Mouse (Mus musculus): Measurements from ENCODE around the gene Golga7b.

Golga7b gene

GRCm38 (mm10) chr19:42255438-42255783 is 8.0 kb downstream of the Golga7b start:
- DNase-seq: peak in 1 of 2 experiments; percentile 11

GRCm38 (mm10) chr19:42255784-42256610 is 8.6 kb downstream of the Golga7b start:
- peak; percentile 98 to 99 for DNase-seq

DNA sequence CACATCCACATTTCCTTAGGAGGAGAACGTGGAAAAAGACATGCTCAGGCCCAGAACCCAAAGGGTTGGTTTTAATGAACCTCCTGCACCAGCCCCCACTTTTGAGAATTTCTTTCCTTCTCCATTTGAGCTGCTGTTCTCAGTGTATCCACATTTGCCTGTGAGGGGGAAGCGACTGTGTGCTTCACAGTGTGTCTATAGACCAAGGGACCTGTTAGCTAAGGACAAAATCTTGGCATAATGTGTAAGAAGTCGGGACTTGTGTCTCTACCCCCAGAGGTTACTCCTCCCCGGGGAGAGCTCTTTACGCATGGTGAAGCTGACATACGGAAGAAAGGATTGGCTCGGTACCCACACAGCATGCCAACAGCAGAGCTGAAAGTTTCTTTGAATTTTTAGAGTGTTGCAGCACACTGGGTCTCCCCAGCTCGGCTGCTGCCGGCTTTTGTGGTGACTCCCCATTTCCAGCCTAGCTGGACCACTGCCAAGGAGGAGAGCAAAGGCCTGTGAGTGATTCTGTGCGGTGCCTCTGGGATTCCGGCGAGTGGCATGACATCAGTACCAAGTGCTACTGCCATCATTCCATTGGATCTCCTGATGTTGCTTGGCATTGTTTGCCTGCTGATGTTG is 9.4 kb downstream of the Golga7b start:
- DNase-seq: no peak

DNA sequence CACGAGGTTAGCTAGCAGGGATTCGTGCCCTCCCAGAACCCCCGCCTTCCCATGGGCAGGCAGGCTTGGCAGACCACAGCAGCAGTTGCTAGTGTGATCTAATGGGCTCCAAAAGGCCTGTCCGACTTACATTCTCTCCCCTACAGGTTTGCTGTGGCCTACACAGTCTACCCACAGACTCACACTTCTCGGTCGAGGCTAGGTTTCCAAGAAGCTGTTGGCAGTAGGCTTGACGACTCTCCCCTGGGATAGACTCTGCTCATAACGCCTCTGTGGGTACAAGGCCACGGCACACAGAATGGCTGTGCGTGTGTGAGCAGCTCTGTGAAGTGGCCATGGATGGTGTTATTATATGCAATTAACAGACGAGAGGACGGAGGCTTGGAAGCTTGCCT is 9.9 kb downstream of the Golga7b start:
- no peak for DNase-seq

DNA sequence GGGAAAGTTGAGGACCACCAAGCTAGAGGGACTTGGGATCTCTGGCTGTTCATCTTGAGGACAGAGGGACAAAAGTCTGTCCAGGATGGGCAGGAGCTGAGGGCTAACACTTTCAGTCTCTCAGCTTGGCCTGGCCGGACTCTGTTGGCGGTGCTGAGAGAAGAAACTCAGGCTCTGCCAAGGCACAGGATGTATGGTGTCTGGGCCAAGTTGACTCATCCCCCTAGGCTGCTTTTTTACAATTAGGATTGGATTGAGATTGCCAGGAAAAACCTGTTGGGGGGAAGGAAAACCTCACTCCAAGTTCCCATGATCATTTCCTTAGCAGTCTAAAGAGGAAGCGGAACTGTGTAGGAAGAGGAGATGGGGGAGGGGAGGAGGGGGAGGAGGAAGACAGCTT is 10.7 kb downstream of the Golga7b start:
- no peak for DNase-seq

GRCm38 (mm10) chr19:42258596-42258995 is 11.2 kb downstream of the Golga7b start:
- DNase-seq: no peak

- no peak for DNase-seq
Measured at GRCm38 (mm10) chr19:42260486-42260885, 13.1 kb downstream of the Golga7b start.

GRCm38 (mm10) chr19:42263524-42263923 is 16.1 kb downstream of the Golga7b start:
- DNase-seq: no peak

DNA sequence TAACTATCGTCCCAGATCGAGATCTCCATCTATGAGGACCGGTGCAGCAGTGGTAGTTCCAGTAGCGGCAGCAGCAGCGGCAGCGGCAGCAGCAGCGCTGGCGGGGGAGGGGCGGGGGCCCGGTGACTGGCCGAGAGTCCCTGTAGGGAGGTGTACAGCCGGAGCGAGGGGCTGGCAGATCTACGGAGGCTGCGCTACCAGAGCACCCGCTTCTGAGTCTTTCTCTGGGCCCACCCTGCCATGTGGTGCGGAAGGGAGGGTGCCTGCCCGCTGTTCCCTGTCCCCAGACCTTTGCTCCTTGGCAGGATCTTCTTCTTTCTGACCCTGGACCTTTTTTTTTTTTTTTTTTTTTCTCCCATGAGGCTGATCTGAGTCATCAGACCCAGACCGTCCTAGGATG is 21.0 kb downstream of the Golga7b start:
- peak; percentile 51 to 64 for DNase-seq

DNA sequence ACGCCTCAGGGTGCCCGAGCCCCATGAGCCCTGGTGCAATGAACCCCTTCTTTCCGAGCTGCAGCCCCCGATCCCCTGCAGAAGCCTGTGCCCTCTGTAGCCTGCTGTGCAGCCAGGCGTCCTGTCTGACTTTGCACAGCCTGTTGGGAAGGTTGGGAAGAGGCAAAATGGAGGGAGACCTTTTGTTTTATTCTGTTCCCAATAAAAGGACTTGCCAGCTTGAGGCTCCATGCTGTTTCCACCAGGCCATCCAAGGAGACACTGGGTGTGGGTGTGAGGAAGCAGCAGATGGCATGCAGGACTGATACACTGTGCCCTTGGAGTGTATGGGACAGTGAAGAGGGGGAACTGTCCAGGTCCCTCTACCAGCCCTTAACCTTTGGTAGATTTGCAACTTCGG is 22.7 kb downstream of the Golga7b start:
- no peak for DNase-seq

DNA sequence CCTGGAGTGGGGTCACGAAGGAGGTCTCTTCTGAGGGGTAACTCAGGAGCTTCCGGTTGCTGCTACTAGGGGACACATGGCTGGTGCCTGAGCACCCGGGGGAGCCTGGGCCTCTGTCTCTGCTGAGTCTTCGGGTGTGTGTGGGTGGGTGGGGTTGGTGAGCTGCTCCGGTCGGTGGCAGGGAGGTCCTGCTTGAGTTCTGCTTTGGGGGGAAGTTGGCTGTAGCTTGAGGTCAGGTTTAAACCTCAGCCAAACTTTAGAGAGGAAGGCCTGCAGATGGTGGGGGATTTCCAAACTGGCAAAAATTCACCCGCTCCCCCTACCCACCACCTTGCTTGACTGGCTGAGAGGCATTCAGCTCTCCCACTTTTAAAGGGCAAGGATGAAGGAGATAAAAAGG is 23.8 kb downstream of the Golga7b start:
- DNase-seq: no peak

DNA sequence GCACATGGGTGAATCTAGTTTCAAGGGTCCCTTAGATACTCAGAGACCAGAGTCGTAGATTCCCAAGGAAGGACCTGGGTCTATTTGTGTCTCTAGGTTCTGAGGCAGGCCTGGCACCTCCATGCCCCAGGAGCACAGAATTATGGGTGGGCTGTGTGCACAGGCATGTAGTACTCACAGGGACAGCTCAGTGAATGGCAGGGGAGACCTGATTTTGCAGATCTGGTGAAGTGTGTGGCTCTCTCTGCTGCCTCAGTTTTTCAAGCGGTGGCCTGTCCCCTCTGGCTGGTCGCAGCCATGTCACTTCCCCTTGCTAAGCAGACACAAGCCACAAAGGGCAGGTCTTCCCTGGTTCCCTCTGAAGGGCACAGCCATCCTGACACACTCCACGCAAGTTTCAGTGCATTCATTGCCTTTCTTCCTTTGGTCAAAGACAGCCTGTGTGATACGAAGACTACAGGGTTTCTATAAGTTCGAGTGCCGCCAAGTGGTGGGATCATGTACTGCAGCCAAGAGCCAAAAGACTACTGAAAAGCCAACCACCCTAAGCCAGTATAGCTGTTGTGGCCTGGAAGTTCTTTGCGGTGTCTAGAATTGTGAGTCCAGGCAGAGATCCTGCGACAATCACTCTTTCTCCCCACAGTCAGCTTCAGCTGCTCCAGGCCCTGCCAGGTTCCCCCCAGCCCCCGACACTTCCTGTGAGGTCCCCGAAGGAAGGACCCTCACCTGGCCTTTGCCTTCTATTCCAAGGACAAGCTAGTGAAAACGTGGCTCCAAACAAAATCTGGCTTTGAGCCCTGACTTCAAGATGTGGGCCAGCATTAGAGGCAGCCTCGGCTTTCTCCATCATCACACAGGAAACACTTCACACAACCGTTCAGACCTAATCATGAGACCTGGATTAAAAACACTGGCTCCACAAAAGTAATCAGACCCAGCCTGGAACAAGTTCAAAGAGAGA is 24.9 kb downstream of the Golga7b start:
- peak; percentile 87 to 88 for DNase-seq

GRCm38 (mm10) chr19:42277288-42277687 is 29.9 kb downstream of the Golga7b start:
- no peak for DNase-seq

DNA sequence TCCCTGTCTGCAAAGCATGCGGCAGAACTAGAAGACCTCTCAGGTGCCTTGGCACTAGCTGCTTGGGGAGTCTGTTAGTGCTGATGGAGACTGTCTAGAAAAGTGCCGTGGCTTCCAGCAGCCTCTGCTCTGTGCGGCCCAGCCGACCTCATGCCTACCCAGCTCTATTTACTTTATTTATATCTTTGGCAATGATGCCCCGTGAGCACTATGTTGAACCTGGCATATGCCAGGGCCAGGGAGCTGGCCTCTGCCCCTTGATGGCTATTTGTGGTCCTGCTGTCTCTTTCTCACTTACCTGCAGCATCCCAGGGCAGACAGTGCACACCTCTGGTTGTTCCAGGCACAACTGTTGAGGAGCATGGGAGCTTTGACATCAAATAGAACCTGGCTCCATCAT is 31.1 kb downstream of the Golga7b start:
- no peak for DNase-seq

- no peak for DNase-seq
Measured at GRCm38 (mm10) chr19:42279611-42280010, 32.2 kb downstream of the Golga7b start.

DNA sequence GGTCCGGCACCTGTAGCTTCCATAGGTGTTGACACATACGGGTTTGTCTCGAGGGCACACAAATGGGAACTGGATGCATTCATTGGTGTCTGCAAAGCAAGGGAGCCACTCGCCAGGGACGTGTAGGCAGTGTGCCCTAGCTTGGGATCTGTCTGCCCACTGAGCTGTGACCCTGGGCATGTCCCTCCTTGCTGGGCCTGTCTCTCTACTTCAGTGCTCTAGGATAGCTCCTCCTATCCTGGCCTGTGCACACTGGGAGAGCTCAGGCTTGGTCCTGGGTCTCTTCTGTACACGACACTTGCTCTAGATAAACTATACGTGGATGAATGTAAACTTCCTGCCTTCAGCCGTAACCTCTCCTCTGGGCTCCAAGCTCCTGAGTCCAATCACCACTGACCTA is 36.8 kb downstream of the Golga7b start:
- DNase-seq: no peak

- DNase-seq: no peak
Measured at GRCm38 (mm10) chr19:42288361-42288760, 41.0 kb downstream of the Golga7b start.

DNA sequence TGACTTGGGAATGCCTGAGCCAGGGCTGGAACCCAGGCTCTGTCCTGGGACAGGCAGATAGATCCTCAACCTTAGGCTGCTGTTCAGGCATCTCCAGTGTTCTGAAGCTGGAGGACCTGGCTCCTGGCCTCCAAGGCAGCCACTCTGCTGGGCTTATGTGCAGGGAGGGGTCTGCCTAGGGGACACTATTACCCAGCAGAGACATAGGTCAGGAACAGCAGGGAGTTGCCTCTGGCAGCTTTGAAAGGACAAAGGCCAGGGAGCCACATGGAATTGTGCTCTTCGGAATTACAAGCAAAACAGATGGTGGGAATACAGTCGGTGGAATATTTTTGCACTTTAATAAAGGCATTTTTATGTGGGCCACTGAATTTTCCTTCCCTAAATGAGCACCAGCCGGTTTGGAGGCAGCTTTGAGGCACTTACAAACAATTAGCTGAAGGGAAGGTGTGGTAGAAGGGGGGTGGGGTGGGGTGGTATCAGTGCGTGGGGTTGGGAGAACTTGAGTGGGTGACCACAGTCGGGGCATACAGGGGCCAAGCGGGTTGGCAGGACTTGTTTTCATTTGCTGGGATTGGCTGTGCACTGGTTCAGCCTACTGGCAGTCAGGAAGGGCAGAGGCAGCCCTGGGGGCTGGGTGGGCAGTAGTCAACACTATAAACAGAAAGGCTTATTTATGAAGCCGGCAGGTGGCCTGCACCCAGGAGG is 43.7 kb downstream of the Golga7b start:
- DNase-seq: no peak

- no peak for DNase-seq
Measured at GRCm38 (mm10) chr19:42292106-42292505, 44.7 kb downstream of the Golga7b start.

- DNase-seq: no peak
Measured at GRCm38 (mm10) chr19:42293216-42293615, 45.8 kb downstream of the Golga7b start.

GRCm38 (mm10) chr19:42303210-42303813 is 55.9 kb downstream of the Golga7b start:
- no peak for DNase-seq

GRCm38 (mm10) chr19:42304506-42304905 is 57.1 kb downstream of the Golga7b start:
- DNase-seq: no peak

Data from kidney, postnatal 4 days (tissue).